Mouse (Mus musculus) liver, embryonic 13.5 days (tissue): Measurements from ENCODE around the gene Glud1. TPM values are rescaled to one million over a fixed set of nuclear protein-coding genes. Genes with fewer than 3 reads are reported as not detected.

Experiments used
- ATAC-seq: fragments of 200-750 bp; cut with Nextera tagmentation; 2 replicates; pipeline ENCODE4 v1.8.0; 2017; ENCODE audit warnings: low read depth, mild to moderate bottlenecking, moderate number of reproducible peaks, moderate library complexity
- DNase-seq: peaks from one replicate; pipeline ENCODE4 v3.0.0; 2022
- H3K27ac ChIP-seq: fragments of 300-500 bp; sonication (generic); 2 replicates; pipeline ENCODE4 v1.5.1; 2015; ENCODE audit warnings: moderate library complexity, mild to moderate bottlenecking, inconsistent platforms
- H3K27me3 ChIP-seq: fragments of 300-500 bp; sonication (generic); 2 replicates; pipeline ENCODE4 v1.6.1; 2015; ENCODE audit warnings: mild to moderate bottlenecking, inconsistent platforms
- H3K36me3 ChIP-seq: fragments of 300-500 bp; sonication (generic); 2 replicates; pipeline ENCODE4 v1.6.1; 2015; ENCODE audit warnings: mild to moderate bottlenecking, inconsistent platforms
- H3K4me1 ChIP-seq: fragments of 300-500 bp; sonication (generic); replicated peaks from 2 replicates; pipeline ENCODE4 v1.6.1; 2015; ENCODE audit warnings: inconsistent platforms
- H3K4me2 ChIP-seq: fragments of 300-500 bp; sonication (generic); 2 replicates; pipeline ENCODE4 v1.6.1; 2015; ENCODE audit warnings: inconsistent platforms, mild to moderate bottlenecking, moderate library complexity
- H3K4me3 ChIP-seq: fragments of 300-500 bp; sonication (generic); replicated peaks from 2 replicates; pipeline ENCODE4 v1.5.1; 2015; ENCODE audit warnings: mild to moderate bottlenecking, inconsistent platforms
- H3K9ac ChIP-seq: fragments of 300-500 bp; sonication (generic); 2 replicates; pipeline ENCODE4 v1.6.1; 2015; ENCODE audit warnings: mild to moderate bottlenecking, inconsistent platforms
- H3K9me3 ChIP-seq: fragments of 300-500 bp; sonication (generic); replicated peaks from 2 replicates; pipeline ENCODE4 v1.6.1; 2016; ENCODE audit warnings: inconsistent platforms
- WGBS: fragments of 180-500 bp; shearing (Covaris S2); methylation state at CpG from one replicate; pipeline ENCODE4 v1.1.7; 2015; ENCODE audit not compliant: insufficient replicate concordance; 5-methylcytosine and 5-hydroxymethylcytosine counted together
- polyA plus RNA-seq: library from polyadenylated mRNA; unstranded; fragments of >200 nt; fragmentation: Nextera tagmentation; extraction: Ambion mirVana; gene quantifications from 2 replicates; pipeline ENCODE4 v1.2.1, GENCODE M21; 2015

Glud1 gene
- polyA plus RNA-seq = 127 and 130 TPM in 2 replicates

- peaks cover 38% of the 10 kb centered on the region for H3K4me1 ChIP-seq
- WGBS = under 1% methylated on average over 98 of the region's 100 CpGs
- ATAC-seq (peak; percentile 92), DNase-seq (peak; percentile 86)
- H3K9ac ChIP-seq = peak within 1 kb of the TSS; percentile 89
- H3K36me3 ChIP-seq = no peaks in the 10 kb centered on the region
- peak within 1 kb of the TSS; percentile 81 for H3K4me3 ChIP-seq
- no peaks in the 10 kb centered on the region for H3K27me3 ChIP-seq
- no peaks in the 10 kb centered on the region for H3K9me3 ChIP-seq
- peak within 1 kb of the TSS; percentile 99 for H3K4me2 ChIP-seq
- peak within 1 kb of the TSS; percentile 90 for H3K27ac ChIP-seq
These were observed at the start of gene Glud1, which contains the start of gene Shld2 for GRCm38 (mm10) chr14:34310234-34310965. Gene Glud1 (plus strand): TSS chr14:34310727. Gene Shld2 (minus strand): TSS chr14:34310493.

- WGBS = 63% methylated on average over 9 of the region's 9 CpGs
- Histone ChIP-seq H3K4me3 (no peak overlapping the region), H3K27me3 (no peaks in the 10 kb centered on the region), H3K36me3 (no peaks in the 10 kb centered on the region), H3K4me1 (0 out of 2 replicates have a peak, but pooled peaks cover 2% of the 10 kb centered on the region), H3K4me2 (no peak overlapping the region), H3K27ac (peak overlapping the region; percentile 35), H3K9me3 (no peaks in the 10 kb centered on the region), H3K9ac (no peak overlapping the region)
- DNase-seq = no peak
- peak; percentile 51 for ATAC-seq
These were observed 42.5 kb upstream of the Glud1 start for GRCm38 (mm10) chr14:34268046-34268445.

- ATAC-seq (no peak), DNase-seq (no peak)
- no peak overlapping the region for H3K9ac ChIP-seq
- H3K4me2 ChIP-seq = no peak overlapping the region
- H3K27me3 ChIP-seq = no peaks in the 10 kb centered on the region
- WGBS = 45% methylated on average over 2 of the region's 2 CpGs
- H3K36me3 ChIP-seq = no peaks in the 10 kb centered on the region
- no peak overlapping the region for H3K27ac ChIP-seq
- H3K4me1 ChIP-seq = no peaks in the 10 kb centered on the region
- no peaks in the 10 kb centered on the region for H3K9me3 ChIP-seq
- no peak overlapping the region for H3K4me3 ChIP-seq
These were observed 37.2 kb upstream of the Glud1 start for GRCm38 (mm10) chr14:34273280-34273679.

GRCm38 (mm10) chr14:34274141-34274540, 36.4 kb upstream of the Glud1 start:
- WGBS = 84% methylated on average over 3 of the region's 3 CpGs
- H3K9ac ChIP-seq = no peak overlapping the region
- no peak overlapping the region for H3K4me3 ChIP-seq
- no peak overlapping the region for H3K4me2 ChIP-seq
- ATAC-seq (no peak), DNase-seq (no peak)
- H3K27me3 ChIP-seq = no peaks in the 10 kb centered on the region
- no peaks in the 10 kb centered on the region for H3K9me3 ChIP-seq
- H3K27ac ChIP-seq = no peak overlapping the region
- H3K36me3 ChIP-seq = no peaks in the 10 kb centered on the region
- no peaks in the 10 kb centered on the region for H3K4me1 ChIP-seq

GRCm38 (mm10) chr14:34275225-34275624, 35.3 kb upstream of the Glud1 start:
- no peaks in the 10 kb centered on the region for H3K27me3 ChIP-seq
- ATAC-seq (peak; percentile 71), DNase-seq (no peak)
- no peak overlapping the region for H3K27ac ChIP-seq
- H3K4me2 ChIP-seq = peak overlapping the region; percentile 23; the same call in 1 of the 2 replicates
- 68% methylated on average over 4 of the region's 4 CpGs for WGBS
- no peaks in the 10 kb centered on the region for H3K9me3 ChIP-seq
- no peaks in the 10 kb centered on the region for H3K4me1 ChIP-seq
- no peaks in the 10 kb centered on the region for H3K36me3 ChIP-seq
- H3K4me3 ChIP-seq = no peak overlapping the region
- no peak overlapping the region for H3K9ac ChIP-seq

GRCm38 (mm10) chr14:34279726-34280125, 30.8 kb upstream of the Glud1 start:
- Histone ChIP-seq H3K4me3 (no peak overlapping the region), H3K4me1 (no peaks in the 10 kb centered on the region), H3K27me3 (no peaks in the 10 kb centered on the region), H3K4me2 (no peak overlapping the region), H3K27ac (no peak overlapping the region), H3K36me3 (no peaks in the 10 kb centered on the region), H3K9ac (no peak overlapping the region), H3K9me3 (no peaks in the 10 kb centered on the region)
- DNase-seq (no peak), ATAC-seq (no peak)
- WGBS = 67% methylated on average over 4 of the region's 4 CpGs

- no peak overlapping the region for H3K27ac ChIP-seq
- no peak overlapping the region for H3K9ac ChIP-seq
- WGBS = 34% methylated on average over 2 of the region's 2 CpGs
- no peaks in the 10 kb centered on the region for H3K9me3 ChIP-seq
- no peak overlapping the region for H3K4me2 ChIP-seq
- no peaks in the 10 kb centered on the region for H3K36me3 ChIP-seq
- no peak for DNase-seq
- no peaks in the 10 kb centered on the region for H3K4me1 ChIP-seq
- H3K27me3 ChIP-seq = no peaks in the 10 kb centered on the region
- ATAC-seq = no peak
- H3K4me3 ChIP-seq = no peak overlapping the region
These were observed 29.7 kb upstream of the Glud1 start for GRCm38 (mm10) chr14:34280798-34281197.

GRCm38 (mm10) chr14:34281736-34282269, 28.7 kb upstream of the Glud1 start:
- Histone ChIP-seq H3K27ac (no peak overlapping the region), H3K4me2 (no peak overlapping the region), H3K4me3 (no peak overlapping the region), H3K4me1 (no peaks in the 10 kb centered on the region), H3K36me3 (no peaks in the 10 kb centered on the region), H3K9ac (no peak overlapping the region), H3K27me3 (no peaks in the 10 kb centered on the region), H3K9me3 (no peaks in the 10 kb centered on the region)
- no peak for DNase-seq
- WGBS = 72% methylated on average over 5 of the region's 5 CpGs
- no peak for ATAC-seq

GRCm38 (mm10) chr14:34288396-34288795, 22.1 kb upstream of the Glud1 start:
- no peak overlapping the region for H3K4me3 ChIP-seq
- ATAC-seq = no peak
- DNase-seq = no peak
- no peak overlapping the region for H3K9ac ChIP-seq
- no peaks in the 10 kb centered on the region for H3K36me3 ChIP-seq
- WGBS = 34% methylated on average over 2 of the region's 2 CpGs
- no peaks in the 10 kb centered on the region for H3K9me3 ChIP-seq
- H3K27ac ChIP-seq = no peak overlapping the region
- no peaks in the 10 kb centered on the region; the same call in 1 of the 2 replicates for H3K4me1 ChIP-seq
- H3K27me3 ChIP-seq = no peaks in the 10 kb centered on the region
- H3K4me2 ChIP-seq = no peak overlapping the region

- Histone ChIP-seq H3K27me3 (no peaks in the 10 kb centered on the region), H3K4me1 (no peaks in the 10 kb centered on the region; the same call in 1 of the 2 replicates), H3K9ac (no peak overlapping the region), H3K4me3 (no peak overlapping the region), H3K4me2 (no peak overlapping the region), H3K36me3 (no peaks in the 10 kb centered on the region), H3K27ac (no peak overlapping the region), H3K9me3 (no peaks in the 10 kb centered on the region)
- DNase-seq (no peak), ATAC-seq (no peak)
- 73% methylated on average over 3 of the region's 3 CpGs for WGBS
These were observed 21.1 kb upstream of the Glud1 start for GRCm38 (mm10) chr14:34289259-34290015.

- Histone ChIP-seq H3K4me2 (no peak overlapping the region), H3K4me1 (no peaks in the 10 kb centered on the region; the same call in 1 of the 2 replicates), H3K9ac (no peak overlapping the region), H3K36me3 (no peaks in the 10 kb centered on the region), H3K4me3 (no peak overlapping the region), H3K9me3 (no peaks in the 10 kb centered on the region), H3K27ac (no peak overlapping the region), H3K27me3 (no peaks in the 10 kb centered on the region)
- DNase-seq (no peak), ATAC-seq (no peak)
- 48% methylated on average over 1 of the region's 1 CpGs for WGBS
These were observed 20.3 kb upstream of the Glud1 start for GRCm38 (mm10) chr14:34290229-34290628.
